Mouse (Mus musculus): ENCODE results near the gene Rpl14.

- TF ChIP-seq CTCF (IDR thresholded peaks at IDR 0.05; ENCODE audit: low read depth, low read length) (no peak), TAL1 (conservative IDR thresholded peaks at IDR 0.05; ENCODE audit: low read depth, low read length) (no peak), GATA1 (IDR thresholded peaks at IDR 0.05; ENCODE audit: borderline replicate concordance, low read length) (no peak)
These were observed 29.8 kb upstream of the Rpl14 start for GRCm38 (mm10) chr9:120541411-120541810.

Measured in G1E (cell line).